Mouse (Mus musculus) midbrain, postnatal 0 days (tissue): ENCODE measurements around the gene Cacna1c. TPM values are rescaled to one million over a fixed set of nuclear protein-coding genes. Genes with fewer than 3 reads are reported as not detected.

Source experiments
- ATAC-seq: fragments of 200-750 bp; cut with Nextera tagmentation; 2 replicates; pipeline ENCODE4 v1.8.0; 2017; ENCODE audit warnings: moderate number of reproducible peaks, mild to moderate bottlenecking, moderate TSS enrichment, moderate library complexity; ENCODE audit not compliant: low FRiP score
- DNase-seq: peaks from one replicate; pipeline ENCODE4 v3.0.0-alpha.2; 2015; ENCODE audit warnings: low spot score
- H3K27ac ChIP-seq: fragments of 300-500 bp; sonication (generic); 2 replicates; pipeline ENCODE4 v1.5.1; 2014; ENCODE audit warnings: low read depth, mild to moderate bottlenecking, low read length, mixed read lengths
- H3K27me3 ChIP-seq: fragments of 300-500 bp; sonication (generic); 2 replicates; pipeline ENCODE4 v1.6.1; 2014; ENCODE audit warnings: low read length, control low read depth, mixed read lengths; ENCODE audit not compliant: insufficient read depth
- H3K36me3 ChIP-seq: fragments of 300-500 bp; sonication (generic); 2 replicates; pipeline ENCODE4 v1.6.1; 2014; ENCODE audit warnings: low read length, control low read depth, mixed read lengths; ENCODE audit not compliant: insufficient read depth
- H3K4me1 ChIP-seq: fragments of 300-500 bp; sonication (generic); 2 replicates; pipeline ENCODE4 v1.6.1; 2014; ENCODE audit warnings: mild to moderate bottlenecking, control low read depth, antibody characterized with exemption, low read length, mixed read lengths; ENCODE audit not compliant: insufficient read depth
- H3K4me2 ChIP-seq: fragments of 300-500 bp; sonication (generic); 2 replicates; pipeline ENCODE4 v1.6.1; 2014; ENCODE audit warnings: low read depth, mild to moderate bottlenecking, low read length, mixed read lengths; ENCODE audit not compliant: poor library complexity, severe bottlenecking
- H3K4me3 ChIP-seq: fragments of 300-500 bp; sonication (generic); 2 replicates; pipeline ENCODE4 v1.5.1; 2014; ENCODE audit warnings: low read depth, mild to moderate bottlenecking, low read length, moderate library complexity
- H3K9ac ChIP-seq: fragments of 300-500 bp; sonication (generic); replicated peaks from 2 replicates; pipeline ENCODE4 v1.6.1; 2014; ENCODE audit warnings: mild to moderate bottlenecking, low read length, moderate library complexity, mixed read lengths; ENCODE audit not compliant: poor library complexity, severe bottlenecking
- H3K9me3 ChIP-seq: fragments of 300-500 bp; sonication (generic); 2 replicates; pipeline ENCODE4 v1.6.1; 2016; ENCODE audit warnings: low read length, control low read depth
- CTCF ChIP-seq: IDR thresholded peaks from 2 replicates; pipeline ENCODE4 v1.5.1; 2016; ENCODE audit warnings: antibody characterized with exemption, mild to moderate bottlenecking
- WGBS: fragments of 180-500 bp; shearing (Covaris S2); extraction: QIAGEN DNeasy Blood & Tissue Kit; methylation state at CpG from one replicate; pipeline ENCODE4 v1.1.7; 2014; 5-methylcytosine and 5-hydroxymethylcytosine counted together
- polyA plus RNA-seq: library from polyadenylated mRNA; unstranded; fragments of >200 nt; fragmentation: Nextera tagmentation; extraction: Ambion mirVana; gene quantifications from 2 replicates; pipeline ENCODE4 v1.2.1, GENCODE M21; 2015
- total RNA-seq: library from RNA; depleted of rRNA; stranded (reverse); fragments of >200 nt; gene quantifications from 2 replicates; pipeline ENCODE4 v1.2.3, GENCODE M21; 2014

The Cacna1c gene
- total and polyA plus RNA-seq, 2 experiments from 2014 or later = 4.9 to 33.9 TPM

DNA sequence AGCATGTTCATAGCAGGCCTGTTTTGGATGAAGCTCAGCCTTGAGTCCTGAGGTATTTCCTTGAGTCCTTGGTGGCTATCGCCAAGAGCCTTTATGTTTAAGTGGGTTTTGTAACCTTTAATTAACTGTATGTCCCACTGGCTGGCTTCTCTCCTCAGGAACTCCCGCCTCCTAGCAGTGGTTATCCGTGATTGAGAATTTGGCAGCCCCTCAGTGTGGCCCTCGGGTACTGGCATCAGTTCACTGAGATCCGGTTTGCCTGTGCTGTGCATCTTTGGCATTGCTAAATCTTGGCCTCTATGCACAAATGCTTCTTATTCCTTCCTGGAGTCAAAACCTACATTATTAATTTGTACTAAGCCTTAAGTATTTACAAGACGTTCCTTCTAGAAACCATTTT lies 587.3 kb downstream of the Cacna1c start:
- no peak for TF ChIP-seq CTCF
- Histone ChIP-seq H3K4me1 (no peaks in the 10 kb centered on the region), H3K27ac (no peak overlapping the region), H3K9me3 (no peaks in the 10 kb centered on the region), H3K36me3 (peaks cover 55% of the 10 kb centered on the region), H3K4me2 (no peak overlapping the region), H3K9ac (no peak overlapping the region), H3K4me3 (no peak overlapping the region), H3K27me3 (no peaks in the 10 kb centered on the region)
- ATAC-seq = no peak
- DNase-seq = peak; percentile 16
- 79% methylated on average over 6 of the region's 6 CpGs for WGBS

DNA sequence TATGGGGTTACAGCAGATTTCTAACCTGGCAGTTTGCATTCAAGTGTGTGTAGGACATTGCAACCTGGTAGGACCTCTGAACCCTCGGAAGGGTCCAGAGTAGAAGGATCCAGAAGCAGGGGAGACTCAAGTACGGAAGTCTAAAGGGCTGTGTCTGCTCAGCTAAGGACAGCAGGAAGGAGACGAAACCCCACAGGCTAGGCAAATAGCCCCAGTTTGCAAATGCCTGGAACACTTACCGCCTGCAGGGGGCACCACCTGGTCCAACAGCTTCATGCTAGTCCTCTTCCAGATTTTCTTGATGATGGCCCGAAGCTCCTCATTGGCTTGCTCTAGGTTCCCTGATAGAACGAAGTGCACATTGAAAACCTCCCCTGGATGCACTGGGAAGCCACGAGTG lies 590.2 kb downstream of the Cacna1c start:
- WGBS = 79% methylated on average over 7 of the region's 7 CpGs
- Histone ChIP-seq H3K9ac (no peak overlapping the region), H3K4me2 (no peak overlapping the region), H3K27me3 (no peaks in the 10 kb centered on the region), H3K4me3 (no peak overlapping the region), H3K9me3 (no peaks in the 10 kb centered on the region), H3K36me3 (peaks cover 59% of the 10 kb centered on the region), H3K4me1 (no peaks in the 10 kb centered on the region), H3K27ac (no peak overlapping the region)
- ATAC-seq = no peak
- peak; percentile 34; the same call in 1 of the 2 replicates for TF ChIP-seq CTCF
- no peak for DNase-seq

- H3K27me3 ChIP-seq = no peaks in the 10 kb centered on the region
- 90% methylated on average over 7 of the region's 7 CpGs for WGBS
- ATAC-seq (no peak), DNase-seq (no peak)
- no peak overlapping the region for H3K27ac ChIP-seq
- H3K4me3 ChIP-seq = no peak overlapping the region
- H3K9me3 ChIP-seq = no peaks in the 10 kb centered on the region
- no peak overlapping the region for H3K4me2 ChIP-seq
- no peak overlapping the region for H3K9ac ChIP-seq
- H3K4me1 ChIP-seq = no peaks in the 10 kb centered on the region
- peaks cover 55% of the 10 kb centered on the region for H3K36me3 ChIP-seq
- no peak for TF ChIP-seq CTCF
Measured at GRCm38 (mm10) chr6:118603825-118604224, 592.4 kb downstream of the Cacna1c start.

- Histone ChIP-seq H3K4me2 (no peak overlapping the region), H3K4me1 (no peaks in the 10 kb centered on the region), H3K36me3 (peaks cover 35% of the 10 kb centered on the region), H3K27me3 (no peaks in the 10 kb centered on the region), H3K9me3 (no peaks in the 10 kb centered on the region), H3K9ac (no peak overlapping the region), H3K4me3 (no peak overlapping the region), H3K27ac (no peak overlapping the region)
- DNase-seq (peak; percentile 18), ATAC-seq (no peak)
- WGBS = 54% methylated on average over 9 of the region's 9 CpGs
- TF ChIP-seq CTCF = no peak
Measured at GRCm38 (mm10) chr6:118595681-118596055, 600.5 kb downstream of the Cacna1c start.

GRCm38 (mm10) chr6:118594833-118595680 lies 601.2 kb downstream of the Cacna1c start:
- Histone ChIP-seq H3K9me3 (no peaks in the 10 kb centered on the region), H3K27ac (no peak overlapping the region), H3K4me2 (no peak overlapping the region), H3K27me3 (no peaks in the 10 kb centered on the region), H3K4me3 (no peak overlapping the region), H3K4me1 (no peaks in the 10 kb centered on the region), H3K9ac (no peak overlapping the region), H3K36me3 (peaks cover 33% of the 10 kb centered on the region)
- DNase-seq (peak; percentile 51), ATAC-seq (no peak)
- no peak for TF ChIP-seq CTCF
- 76% methylated on average over 10 of the region's 10 CpGs for WGBS

- no peak for DNase-seq
- TF ChIP-seq CTCF = no peak
- 44% methylated on average over 10 of the region's 10 CpGs for WGBS
Measured at GRCm38 (mm10) chr6:118594070-118594469, 602.1 kb downstream of the Cacna1c start.

More at GRCm38 (mm10) chr6:118594070-118594469, 602.1 kb downstream of the Cacna1c start:
- no peaks in the 10 kb centered on the region for H3K9me3 ChIP-seq
- peak overlapping the region; percentile 19; the same call in 1 of the 2 replicates for H3K4me3 ChIP-seq
- ATAC-seq = no peak
- no peak overlapping the region for H3K27ac ChIP-seq
- peak overlapping the region; percentile 42 for H3K4me2 ChIP-seq
- no peak overlapping the region for H3K9ac ChIP-seq
- H3K27me3 ChIP-seq = no peaks in the 10 kb centered on the region
- H3K4me1 ChIP-seq = no peaks in the 10 kb centered on the region
- peaks cover 31% of the 10 kb centered on the region for H3K36me3 ChIP-seq
